Mouse (Mus musculus): ENCODE results near the gene Muc16.

- no peak for TF ChIP-seq CTCF (IDR thresholded peaks at IDR 0.05; ENCODE audit: borderline replicate concordance, insufficient read depth, low read length)
- no peak for TF ChIP-seq POLR2A (IDR thresholded peaks at IDR 0.05; ENCODE audit: low read depth, low read length)
Observed at GRCm38 (mm10) chr9:18478168-18478567, 196.2 kb downstream of the Muc16 start, which contains the start of the genes Zfp558 and Mbd3l1.
